ENCODE assay signal across 8 mouse cellular contexts in the genomic region with DNA sequence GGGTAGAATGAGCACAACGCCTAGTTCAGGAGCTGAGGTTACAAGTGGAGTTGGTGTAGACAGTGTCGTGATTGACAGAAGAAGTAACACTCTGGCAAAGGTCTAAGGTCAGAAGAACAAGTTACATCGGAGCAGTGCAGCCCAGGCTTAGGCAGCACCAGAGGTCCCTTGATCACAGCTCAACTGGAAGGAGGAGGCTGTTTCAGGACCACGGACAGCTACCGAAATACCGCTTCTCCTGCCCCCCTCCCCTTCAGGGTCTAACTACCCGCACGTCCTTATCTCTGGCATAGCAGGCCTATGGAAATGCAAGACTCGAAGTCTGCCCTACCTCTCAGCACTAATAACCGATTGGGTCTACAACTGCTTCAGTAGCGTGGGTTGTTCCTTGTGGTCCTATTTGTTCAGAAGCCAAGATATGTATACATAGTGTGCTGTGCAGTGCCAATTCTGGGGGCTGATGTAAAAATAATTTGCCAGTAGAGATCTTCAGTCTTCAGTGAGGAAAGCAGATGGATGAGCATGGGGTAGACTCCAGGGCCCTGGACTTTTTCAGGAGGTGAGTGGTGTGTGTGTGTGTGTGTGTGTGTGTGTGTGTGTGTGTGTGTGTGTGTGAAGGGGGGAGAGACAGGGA. TPM values are rescaled to one million over a fixed set of nuclear protein-coding genes. Genes with fewer than 3 reads are reported as not detected.
A peak's percentile ranks its signal among the peaks of the same experiment; 100 is the strongest.
DNase-seq lines count a peak whose midpoint lies in the region; ATAC-seq and TF ChIP-seq lines count a peak whose summit lies in the region.
"Had no signal": no experiment of that assay in that cellular context is flagged by ENCODE, and none has a peak within 500 bp of the region (broad histone marks: within the 10 kb centered on the region; RNA-seq: fewer than 3 reads in every experiment).

No protein-coding gene starts in this region.

- no peak for TF ChIP-seq CTCF in lung, adult 2 months (IDR thresholded peaks at IDR 0.05; ENCODE audit: insufficient read depth, low read length)
- no peak for TF ChIP-seq CTCF in lung, postnatal 0 days (IDR thresholded peaks at IDR 0.05)

- no peak for TF ChIP-seq POLR2A in lung, adult 2 months (IDR thresholded peaks at IDR 0.05; ENCODE audit: borderline replicate concordance, extremely low read depth, low read depth, low read length)

- H3K27ac ChIP-seq in lung, embryonic 15.5 days, result no peak overlapping the region
- no peak overlapping the region for H3K27ac ChIP-seq in lung, postnatal 0 days (ENCODE audit: low read length)

- DNase-seq in lung, adult 2 months, result no peak
- peak; percentile 75 for DNase-seq in ZHBTc4 (ENCODE audit: low read depth, low spot score)
- peak; percentile 88 for DNase-seq in embryo, embryonic 10 days (ENCODE audit: low spot score)
- peak; percentile 62 for DNase-seq in lung, postnatal 0 days (ENCODE audit: low spot score)
- DNase-seq in left cerebral cortex, adult 18-20 months (ENCODE audit: low spot score in 2 of 2), result no peak
- no peak for DNase-seq in left cerebral cortex, postnatal 4 days

- intact Hi-C loops in left cerebral cortex, postnatal 4 days (cut with DNase I), result no loop called here

- peaks cover 8% of the 10 kb centered on the region; the same call in 1 of the 2 replicates for H3K4me1 ChIP-seq in lung, embryonic 15.5 days
- no peaks in the 10 kb centered on the region; the same call in 1 of the 2 replicates for H3K4me1 ChIP-seq in lung, adult 2 months (ENCODE audit: control insufficient read depth, insufficient read depth, low read length)
- no peaks in the 10 kb centered on the region for H3K4me1 ChIP-seq in lung, postnatal 0 days (ENCODE audit: insufficient read depth, low read depth, low read length)

- H3K9me3 ChIP-seq in lung, embryonic 15.5 days, result no peaks in the 10 kb centered on the region
- H3K9me3 ChIP-seq in lung, postnatal 0 days (ENCODE audit: low read length), result no peaks in the 10 kb centered on the region

- H3K9ac ChIP-seq in lung, embryonic 15.5 days, result no peak overlapping the region
- no peak overlapping the region for H3K9ac ChIP-seq in lung, postnatal 0 days (replicated peaks; ENCODE audit: low read depth)

- 10% methylated on average over 11 of the region's 11 CpGs for WGBS in lung, embryonic 15.5 days
- WGBS in lung, adult 2 months, result 13% methylated on average over 11 of the region's 11 CpGs
- WGBS in lung, postnatal 0 days, result 12% methylated on average over 11 of the region's 11 CpGs

- H3K4me3 ChIP-seq in lung, embryonic 15.5 days, result no peak overlapping the region
- H3K4me3 ChIP-seq in lung, adult 2 months (replicated peaks; ENCODE audit: extremely low read depth, low read depth, low read length), result no peak overlapping the region
- no peak overlapping the region for H3K4me3 ChIP-seq in lung, postnatal 0 days (ENCODE audit: low read depth, low read length)

- peaks cover 20% of the 10 kb centered on the region for H3K27me3 ChIP-seq in lung, embryonic 15.5 days
- H3K27me3 ChIP-seq in lung, postnatal 0 days (replicated peaks; ENCODE audit: insufficient read depth, low read length), result no peaks in the 10 kb centered on the region

- TF ChIP-seq EP300 in lung, postnatal 0 days (IDR thresholded peaks at IDR 0.05), result no peak

- no peaks in the 10 kb centered on the region for H3K36me3 ChIP-seq in lung, embryonic 15.5 days
- H3K36me3 ChIP-seq in lung, postnatal 0 days (ENCODE audit: insufficient read depth, low read length), result no peaks in the 10 kb centered on the region

- ATAC-seq in lung, embryonic 15.5 days (ENCODE audit: borderline replicate concordance, extremely low read depth, low FRiP score, low TSS enrichment), result peak; percentile 43; the same call in 1 of the 2 replicates
- peak; percentile 32; the same call in 1 of the 2 replicates for ATAC-seq in lung, postnatal 0 days

- no peak overlapping the region for H3K4me2 ChIP-seq in lung, embryonic 15.5 days
- no peak overlapping the region for H3K4me2 ChIP-seq in lung, postnatal 0 days (replicated peaks; ENCODE audit: low read depth, low read length)

RNA-seq across cellular contexts. Expression of a gene that starts 46.3 kb away (rescaled TPM):
- 17.3 and 18.4 TPM in 2 replicates for polyA plus RNA-seq in lung, embryonic 15.5 days (2015; fragmentation: Nextera tagmentation; extraction: Ambion mirVana)
- polyA plus RNA-seq in lung, adult 2 months (2012; rRNA removed), result 25.1 and 27.5 TPM in 2 replicates
- polyA plus RNA-seq in lung, postnatal 0 days (2015; fragmentation: Nextera tagmentation; extraction: Ambion mirVana), result 5.9 and 7.4 TPM in 2 replicates
- 10 to 100 TPM; 10.3 to 11.9 TPM for total RNA-seq in left cerebral cortex, adult 18-20 months (2021)
- 10 to 100 TPM; 41.6 to 47.3 TPM for total RNA-seq in left cerebral cortex, postnatal 4 days (2021)
- total RNA-seq: neutrophil, adult 5-6 weeks had no signal

Comparison
In these comparisons a context has a peak if more than half of its experiments do, and no peak if none do; other contexts are left out.
1. DNase-seq: peak in ZHBTc4 (single experiment), embryo, embryonic 10 days (single experiment) and lung, postnatal 0 days (single experiment); none in lung, adult 2 months (single experiment), left cerebral cortex, adult 18-20 months (0 of 2) and left cerebral cortex, postnatal 4 days (single experiment).